Mouse (Mus musculus): ENCODE measurements at regions not wholly inside any gene's neighbourhood (a gene's known extent, or its start where the extent isn't known, plus 50 kb on each side); places are given as distances from the start of the nearest gene placed in this dataset.
"Not testable (repeated sequence)": the region's sequence is repeated elsewhere in the genome, so short reads cannot be mapped to it uniquely, and the experiment has no call there.

GRCm38 (mm10) chr16:57924130-57924495 is 169.6 kb upstream of the Col8a1 start:
- no peak for DNase-seq

DNA sequence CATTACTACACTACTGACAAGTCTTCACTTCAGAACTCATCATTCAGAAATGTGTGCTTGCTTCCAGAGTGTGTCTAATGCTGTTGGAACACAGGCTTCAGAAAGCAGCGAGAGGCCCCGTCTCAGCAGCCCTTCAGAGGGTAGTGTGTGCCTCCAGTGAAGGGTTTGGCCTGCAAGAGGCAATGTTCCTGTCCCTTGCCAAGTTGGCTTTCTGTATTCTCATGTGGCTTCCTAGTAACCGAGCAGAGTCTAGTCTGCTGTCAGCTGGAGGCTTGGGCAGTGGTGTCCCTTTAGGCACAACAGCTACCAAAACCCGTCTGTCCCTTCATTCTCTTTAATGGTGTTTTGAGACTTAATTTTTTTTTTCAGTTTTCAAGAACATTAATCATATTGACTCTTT is 173.3 kb upstream of the Col8a1 start:
- DNase-seq, result no peak

GRCm38 (mm10) chr16:57928301-57928700 is 173.8 kb upstream of the Col8a1 start:
- DNase-seq, result peak in 1 of 2 experiments; percentile 23

DNA sequence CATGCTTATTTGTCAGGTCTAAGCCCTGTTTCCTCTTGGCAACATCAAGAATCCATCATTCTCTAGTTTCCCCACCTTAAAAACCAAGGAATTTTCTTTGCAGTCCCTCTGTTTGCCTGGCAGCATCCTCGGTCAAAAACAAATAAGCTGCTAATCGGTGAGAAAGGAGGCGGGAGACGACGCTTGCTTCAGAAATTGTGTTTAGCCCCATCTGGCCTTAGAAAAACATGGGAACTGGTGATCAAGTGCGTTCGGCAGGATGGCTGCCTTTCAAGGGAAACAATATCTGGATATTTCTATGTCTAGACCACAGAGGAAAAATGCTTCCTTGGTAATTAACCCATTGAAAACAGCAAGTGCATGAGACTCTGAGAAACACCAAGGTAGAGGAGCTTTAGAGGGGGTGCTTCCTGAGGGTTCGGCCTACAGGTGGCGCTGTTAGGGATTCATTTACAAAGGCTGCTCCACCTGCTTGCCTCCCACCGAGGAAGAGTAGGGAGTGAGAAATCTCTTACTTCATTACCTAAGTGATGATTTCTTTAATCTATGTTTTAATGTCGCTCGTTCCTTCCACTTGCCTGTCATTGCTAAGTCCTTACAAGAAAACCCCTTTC is 174.7 kb upstream of the Col8a1 start:
- DNase-seq, result no peak

DNA sequence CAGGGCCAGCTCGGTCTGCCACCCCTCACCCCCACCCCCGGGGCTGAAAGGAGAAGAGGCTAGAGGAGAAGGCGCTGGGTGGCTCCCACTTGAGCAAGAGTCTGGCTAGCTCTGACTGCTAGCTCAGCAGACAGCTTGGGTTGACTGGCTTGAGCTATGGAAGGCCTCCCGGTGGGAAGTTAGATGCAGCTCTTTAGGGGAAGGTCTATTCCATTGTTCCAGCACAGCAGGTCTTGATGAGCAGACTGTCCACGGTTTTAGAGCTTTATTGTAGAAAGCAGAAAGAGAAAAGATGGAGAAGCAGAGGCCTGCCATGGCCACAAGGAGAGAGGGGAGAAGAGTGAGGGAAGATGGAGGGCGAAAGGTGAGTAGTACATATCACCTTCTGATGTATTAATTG is 190.9 kb upstream of the Col8a1 start:
- DNase-seq, result no peak

GRCm38 (mm10) chr16:57947309-57947708 is 192.8 kb upstream of the Col8a1 start:
- no peak for DNase-seq

DNA sequence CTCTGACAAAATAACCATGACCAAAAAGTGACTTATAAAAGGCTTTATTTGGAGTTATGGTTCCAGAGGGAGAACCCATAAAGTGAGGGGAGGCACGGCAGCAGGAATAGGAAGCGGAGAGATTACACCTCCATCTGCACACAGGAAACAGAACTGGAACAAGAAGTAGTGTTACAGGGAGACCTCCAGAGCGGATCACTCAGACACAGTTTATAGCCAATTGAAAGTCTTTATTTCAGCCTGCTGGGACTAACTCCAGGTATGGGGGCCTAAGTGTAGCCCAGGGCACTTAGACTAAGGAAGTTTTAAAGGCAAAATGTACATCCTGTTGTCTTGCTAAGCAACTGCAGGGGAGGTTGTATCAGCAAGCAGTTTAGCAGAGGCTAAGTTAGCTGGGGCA is 195.1 kb upstream of the Col8a1 start:
- DNase-seq, result no peak

GRCm38 (mm10) chr16:57970956-57971355 is 216.4 kb upstream of the Col8a1 start:
- DNase-seq, result no peak

- DNase-seq, result no peak
Measured at GRCm38 (mm10) chr16:57984111-57984510, 229.6 kb upstream of the Col8a1 start.

DNA sequence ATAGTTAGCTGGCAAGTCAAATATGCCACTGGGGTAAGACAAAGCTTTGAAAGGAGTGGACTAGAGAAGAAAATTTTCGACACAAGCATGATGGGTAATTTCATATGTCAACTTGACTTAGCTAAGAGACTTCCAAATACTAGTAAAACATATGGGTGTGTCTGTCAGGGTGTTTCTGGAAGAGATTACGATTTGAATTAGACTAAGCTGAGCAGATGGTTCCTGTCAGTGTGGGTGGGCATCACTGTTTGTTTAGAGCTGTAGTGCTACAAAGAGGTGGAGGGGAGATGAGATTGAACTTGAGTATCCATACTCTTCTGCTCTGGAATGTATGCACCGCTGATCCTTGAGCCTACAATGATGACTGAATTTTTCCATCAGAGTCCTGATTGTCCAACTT is 251.2 kb upstream of the Col8a1 start:
- DNase-seq, result no peak

GRCm38 (mm10) chr16:58013557-58013956 is 259.0 kb upstream of the Col8a1 start:
- DNase-seq, result no peak

DNA sequence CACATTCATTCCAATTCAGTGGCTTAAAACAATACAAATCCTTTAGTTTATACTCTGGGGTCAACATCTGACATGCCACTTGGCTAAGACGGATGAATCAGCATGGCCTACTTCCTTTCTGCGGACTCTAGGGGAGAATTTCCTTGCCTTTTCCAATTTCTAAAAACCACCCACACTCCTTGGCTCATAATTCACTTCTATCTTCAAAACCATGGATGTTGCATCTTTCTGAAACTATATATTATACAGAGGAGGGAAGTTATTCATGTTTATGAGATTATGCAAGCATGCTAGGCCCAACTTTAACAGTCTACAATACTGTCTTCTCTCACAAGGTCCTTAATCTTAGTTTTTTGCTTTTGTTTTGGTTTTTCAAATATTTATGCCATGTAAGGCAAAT is 273.0 kb upstream of the Col8a1 start:
- DNase-seq, result peak in 1 of 2 experiments; percentile 5

DNA sequence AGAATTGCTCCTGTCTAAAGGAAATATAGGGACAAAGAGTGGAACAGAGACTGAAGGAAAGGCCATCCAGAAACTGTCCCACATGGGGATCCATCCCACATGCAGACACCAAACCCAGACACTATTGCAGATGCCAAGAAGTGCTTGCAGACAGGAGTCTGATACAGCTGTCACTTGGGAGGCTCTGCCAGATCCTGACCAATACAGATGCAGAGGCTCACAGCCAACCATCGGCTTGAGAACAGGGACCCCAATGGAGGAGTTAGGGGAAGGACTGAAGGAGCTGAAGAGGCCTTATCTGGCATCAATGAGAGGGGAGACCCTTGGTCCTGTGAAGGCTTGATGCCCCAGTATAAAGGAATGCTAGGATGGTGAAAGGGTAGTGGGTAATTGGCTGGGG is 274.0 kb upstream of the Col8a1 start:
- not testable (repeated sequence) for DNase-seq

GRCm38 (mm10) chr16:58029674-58030073 is 275.1 kb upstream of the Col8a1 start:
- DNase-seq, result no peak

- DNase-seq, result no peak
Measured at GRCm38 (mm10) chr16:58068654-58069271, 314.2 kb upstream of the Col8a1 start.

- DNase-seq, result no peak
Measured at GRCm38 (mm10) chr16:58072441-58072840, 317.9 kb upstream of the Col8a1 start.

DNA sequence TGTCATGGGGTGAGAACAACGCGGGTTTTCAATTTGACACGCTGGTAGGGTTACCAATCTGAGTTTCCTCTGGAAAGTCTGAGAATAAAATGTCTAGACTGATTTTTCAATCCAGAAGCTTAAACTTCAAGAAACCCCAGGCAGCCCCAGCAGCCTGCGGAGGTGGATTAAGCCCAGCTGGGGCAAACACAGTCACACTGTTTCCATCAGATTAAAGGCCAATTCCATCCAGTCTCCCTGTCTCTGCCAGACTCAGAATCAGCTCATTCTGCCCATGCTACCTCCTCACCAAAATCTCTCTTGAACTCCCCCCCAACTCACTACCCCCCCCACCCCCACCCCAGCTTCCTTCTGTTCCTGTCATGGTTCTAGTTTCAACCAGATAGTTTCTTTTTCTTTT is 307.9 kb upstream of the Dcbld2 start:
- no peak for DNase-seq

DNA sequence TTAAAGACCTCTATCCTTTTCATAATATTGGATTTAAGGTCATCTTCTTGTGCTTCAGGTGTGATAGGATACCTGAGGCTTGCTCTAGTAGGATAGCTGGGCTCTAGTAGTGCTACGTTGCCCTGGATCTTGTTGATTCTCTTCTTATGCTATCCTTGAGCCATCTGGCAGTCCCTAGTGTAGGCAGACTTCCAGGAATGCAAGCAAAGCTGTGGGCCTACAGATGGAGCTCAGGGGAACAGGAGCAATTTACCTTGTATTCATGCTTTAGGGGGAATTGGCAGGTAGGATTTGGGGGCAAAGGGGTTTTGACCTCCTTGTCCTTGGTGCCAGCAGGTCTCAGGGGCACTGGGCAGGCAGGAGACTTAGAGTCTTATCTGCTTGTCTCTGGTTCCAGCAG is 297.8 kb upstream of the Dcbld2 start:
- no peak for DNase-seq

DNA sequence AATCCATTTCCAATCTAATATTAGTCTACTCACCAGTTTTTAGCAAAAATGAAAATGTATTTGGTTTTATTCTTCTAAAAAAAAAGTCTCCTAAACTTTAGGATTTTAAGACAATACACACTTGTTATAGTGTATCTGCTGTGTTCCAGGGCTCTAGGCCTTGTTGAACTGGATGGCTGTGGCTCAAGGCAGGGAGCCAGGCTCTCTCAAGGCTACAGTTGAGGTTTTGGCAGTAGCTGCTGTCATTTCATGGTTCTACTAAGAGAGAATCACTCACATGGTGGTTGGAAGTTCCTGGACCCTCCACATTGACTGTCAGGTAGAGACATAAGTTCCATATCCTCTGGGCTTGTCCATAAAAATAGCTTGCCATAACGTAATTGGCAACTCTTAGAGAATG is 282.2 kb upstream of the Dcbld2 start:
- DNase-seq, result no peak

DNA sequence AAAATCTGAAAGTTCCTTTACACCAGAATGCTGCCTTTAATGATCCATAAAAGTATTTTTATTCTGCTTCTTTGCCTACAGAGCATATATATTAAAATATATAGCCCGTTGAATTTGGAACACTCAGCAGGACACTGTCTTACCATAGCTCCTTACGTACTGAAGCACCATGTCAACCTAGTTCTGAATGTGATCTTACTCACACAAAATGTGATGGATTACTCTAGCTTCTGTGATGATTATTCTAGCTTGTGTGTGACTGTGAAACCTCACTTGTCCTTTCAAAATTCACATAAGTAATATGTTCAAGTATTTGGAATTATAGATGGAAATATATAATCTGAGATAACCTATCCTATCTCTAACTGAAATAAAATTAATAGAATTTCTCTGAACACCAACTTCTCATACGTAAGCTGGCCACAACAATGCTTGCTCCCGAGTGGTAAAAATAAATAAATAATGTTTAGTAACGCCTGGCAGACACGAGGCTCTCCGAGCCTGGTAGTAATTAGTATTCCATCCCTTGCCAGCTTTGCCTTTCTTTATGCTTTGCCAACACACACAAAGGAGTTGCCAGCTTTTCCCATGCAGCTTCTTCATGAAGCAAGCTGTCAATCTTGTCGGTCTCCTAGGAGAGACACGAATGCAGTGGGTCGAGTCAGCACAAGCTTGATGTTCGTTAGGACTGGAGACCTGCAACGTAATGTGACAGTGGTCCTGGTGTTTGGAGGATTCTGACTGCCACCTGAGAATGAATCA is 271.9 kb upstream of the Dcbld2 start:
- DNase-seq, result no peak

- DNase-seq, result no peak
Measured at GRCm38 (mm10) chr16:58136979-58137378, 271.3 kb upstream of the Dcbld2 start.

- DNase-seq, result no peak
Measured at GRCm38 (mm10) chr16:58137728-58138279, 270.4 kb upstream of the Dcbld2 start.

DNA sequence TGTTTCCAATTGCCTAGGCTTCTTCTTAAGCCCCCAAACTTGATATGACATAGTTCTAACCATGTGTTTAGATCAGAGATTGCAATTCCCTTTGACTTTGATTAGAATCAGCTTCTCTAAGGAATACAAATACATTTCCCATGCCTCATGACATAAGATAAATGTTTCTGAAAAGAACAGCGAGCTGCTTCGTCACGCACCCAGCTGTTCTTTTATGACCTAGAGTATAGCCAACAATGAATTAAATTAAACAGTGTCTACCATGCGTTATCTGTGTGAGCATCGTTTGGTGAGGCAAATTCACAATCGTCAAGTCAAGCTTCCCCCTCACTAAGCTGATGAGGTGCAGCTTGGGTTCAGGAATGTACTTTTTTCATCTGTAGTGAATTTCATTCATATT is 261.8 kb upstream of the Dcbld2 start:
- DNase-seq, result no peak

DNA sequence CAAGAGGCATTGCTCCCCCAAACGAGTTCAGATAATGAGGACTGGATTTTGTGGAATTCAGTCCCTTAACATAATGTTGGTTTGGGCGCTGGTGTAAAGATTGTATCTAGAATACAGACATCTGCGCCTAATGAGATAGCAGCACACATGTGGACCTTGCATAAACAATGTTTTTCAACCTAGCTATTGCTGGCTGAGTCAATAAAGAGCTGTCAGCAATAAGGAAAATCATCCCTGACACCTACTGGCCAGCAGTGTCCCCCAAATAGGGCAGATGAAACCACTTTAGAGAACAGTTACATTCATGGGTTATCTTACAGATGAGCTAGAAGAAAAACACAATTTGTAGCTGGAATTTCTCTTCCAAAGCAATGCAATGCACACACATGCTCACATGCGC is 252.7 kb upstream of the Dcbld2 start:
- DNase-seq, result no peak

All from kidney, postnatal 4 days (tissue).